Mouse (Mus musculus) heart, adult 9 months (tissue): ENCODE data around the gene Btbd18.

Experiments used
- DNase-seq, 2 experiments: peaks; one replicate each; pipeline ENCODE4 v3.0.0; 2022; ENCODE audit warnings: low spot score in 2 of 2

Btbd18 gene

DNA sequence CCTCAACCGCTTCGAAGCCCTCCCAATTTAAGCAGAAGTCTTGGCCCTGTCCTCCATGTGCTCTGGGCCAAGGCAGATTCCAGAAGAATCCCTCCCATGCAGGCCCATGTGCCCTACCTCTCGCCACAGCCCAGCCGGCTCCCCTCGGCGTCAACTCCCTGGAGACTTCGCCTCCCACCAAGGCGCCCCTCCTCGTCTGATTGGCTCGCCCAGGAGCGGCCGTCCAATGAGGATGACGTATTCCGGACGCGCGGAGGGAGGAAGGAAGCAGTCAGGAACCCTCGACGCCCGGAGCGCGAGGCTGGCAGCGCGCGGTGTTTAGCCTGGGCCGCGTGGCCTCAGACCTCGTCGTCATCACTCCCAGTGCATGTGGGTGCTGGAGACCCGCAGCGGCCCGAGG, at the start of gene Btbd18:
Gene Btbd18 (plus strand): TSS at position 274 of the 400 bp plus-strand sequence.
- no peak for DNase-seq

- no peak for DNase-seq
These were observed 46.1 kb upstream of the Btbd18 start for GRCm38 (mm10) chr2:84612764-84613163.

DNA sequence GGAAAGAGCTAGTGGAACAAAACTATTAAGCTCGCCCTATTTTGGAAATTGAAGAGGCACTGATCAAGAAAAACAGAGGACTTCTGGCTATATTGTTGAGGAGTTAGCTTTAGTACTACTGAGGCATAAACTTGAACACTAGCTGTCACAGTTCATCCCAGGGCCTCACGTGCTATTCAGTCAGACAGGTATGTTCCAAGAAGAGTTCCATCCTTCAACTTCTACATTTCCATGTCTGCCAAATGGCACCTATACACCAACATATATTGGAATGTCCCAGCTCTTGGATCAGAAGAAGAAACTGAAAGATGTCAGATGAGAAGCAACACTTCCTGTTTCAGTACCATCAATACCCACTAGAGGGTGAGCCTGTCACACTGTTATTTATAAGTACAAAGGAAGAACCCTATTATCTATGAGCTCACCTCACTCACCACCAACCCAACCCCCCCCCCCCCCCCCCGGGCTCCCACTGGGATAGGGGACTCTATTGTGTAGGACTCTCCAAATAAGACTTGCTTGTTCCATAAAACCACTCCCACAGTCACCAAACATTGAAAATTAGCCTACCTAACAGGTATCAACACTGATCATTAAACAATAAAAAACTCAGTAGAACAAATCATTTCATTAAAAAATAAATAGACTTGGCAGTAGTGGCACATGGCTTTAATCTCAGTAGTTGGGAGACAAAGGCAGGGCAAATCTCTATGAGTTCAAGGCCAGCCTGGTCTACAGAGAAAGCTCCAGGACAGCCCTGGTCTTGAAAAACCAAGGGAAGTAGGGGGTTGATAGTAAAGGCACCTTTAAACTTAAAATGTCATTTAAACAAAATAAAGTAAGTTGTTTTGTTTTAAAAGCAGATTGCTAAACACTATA, 41.0 kb upstream of the Btbd18 start:
- DNase-seq: peak in 1 of 2 experiments; percentile 67

DNA sequence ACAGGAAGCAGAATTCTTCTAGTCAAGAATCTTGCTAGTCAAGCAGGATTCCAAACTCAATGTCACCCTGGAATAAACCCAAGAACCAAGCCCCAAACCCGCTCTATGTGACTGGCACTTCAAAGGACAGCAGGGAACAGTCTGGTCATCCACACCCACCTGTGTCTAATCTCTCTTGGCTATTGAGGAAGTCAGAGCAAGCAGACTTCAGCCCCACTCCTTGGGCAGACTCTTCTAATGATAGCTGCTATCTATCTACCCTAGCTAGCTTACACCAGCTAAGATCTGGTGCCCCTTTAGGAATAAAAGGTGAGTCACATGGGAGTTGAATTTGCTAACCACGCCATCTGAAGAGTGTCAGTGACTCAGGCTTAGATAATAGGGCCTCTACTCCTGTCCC, 40.0 kb upstream of the Btbd18 start:
- DNase-seq: no peak

GRCm38 (mm10) chr2:84619646-84620340, 39.1 kb upstream of the Btbd18 start:
- DNase-seq: no peak

GRCm38 (mm10) chr2:84622668-84623067, 36.2 kb upstream of the Btbd18 start:
- no peak for DNase-seq

GRCm38 (mm10) chr2:84623428-84624119, 35.3 kb upstream of the Btbd18 start:
- DNase-seq: no peak

GRCm38 (mm10) chr2:84624201-84624600, 34.7 kb upstream of the Btbd18 start:
- DNase-seq: no peak

- no peak for DNase-seq
These were observed 32.4 kb upstream of the Btbd18 start for GRCm38 (mm10) chr2:84626366-84626975.

DNA sequence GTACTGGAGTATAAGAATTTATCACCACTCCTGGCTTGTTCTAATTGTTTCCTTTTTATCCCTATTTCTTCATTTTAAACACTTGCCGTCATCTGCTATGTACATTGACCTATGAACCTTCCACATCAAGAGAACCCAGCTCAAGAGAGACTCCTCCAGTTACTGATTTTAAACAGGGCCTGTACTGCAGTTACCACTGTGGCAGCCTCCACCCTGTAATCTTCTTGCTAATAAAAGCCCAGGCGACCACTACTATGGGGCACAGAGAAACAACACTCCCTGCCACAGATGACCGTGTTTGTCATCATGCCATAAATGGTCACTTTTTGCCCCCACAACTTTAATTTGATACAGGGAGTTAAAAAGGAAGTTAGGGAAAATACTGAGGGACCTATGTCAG, 31.8 kb upstream of the Btbd18 start:
- DNase-seq: no peak

- DNase-seq: no peak
These were observed 26.9 kb upstream of the Btbd18 start for GRCm38 (mm10) chr2:84632001-84632400.

- DNase-seq: no peak
These were observed 25.9 kb upstream of the Btbd18 start for GRCm38 (mm10) chr2:84632999-84633398.

DNA sequence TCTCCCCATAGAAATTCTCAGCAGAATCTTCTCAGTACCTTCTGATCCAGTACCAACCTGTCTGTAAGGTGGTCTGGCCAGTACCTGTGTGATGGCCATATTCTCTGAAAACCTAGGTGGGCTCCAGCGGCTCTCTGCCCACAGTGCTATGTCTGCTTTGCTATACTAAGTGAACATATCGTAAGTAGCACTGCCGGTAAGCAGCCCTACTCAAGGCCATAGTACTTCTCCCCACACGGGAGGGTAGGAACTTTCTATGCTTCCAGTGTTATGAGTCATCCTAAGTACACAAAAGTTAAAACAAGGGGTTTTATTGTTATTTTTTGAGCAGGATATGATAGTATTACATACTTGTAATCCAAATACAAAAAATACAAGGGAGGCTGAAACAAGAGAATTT, 24.9 kb upstream of the Btbd18 start:
- no peak for DNase-seq

GRCm38 (mm10) chr2:84634934-84635482, 23.9 kb upstream of the Btbd18 start:
- DNase-seq: no peak

DNA sequence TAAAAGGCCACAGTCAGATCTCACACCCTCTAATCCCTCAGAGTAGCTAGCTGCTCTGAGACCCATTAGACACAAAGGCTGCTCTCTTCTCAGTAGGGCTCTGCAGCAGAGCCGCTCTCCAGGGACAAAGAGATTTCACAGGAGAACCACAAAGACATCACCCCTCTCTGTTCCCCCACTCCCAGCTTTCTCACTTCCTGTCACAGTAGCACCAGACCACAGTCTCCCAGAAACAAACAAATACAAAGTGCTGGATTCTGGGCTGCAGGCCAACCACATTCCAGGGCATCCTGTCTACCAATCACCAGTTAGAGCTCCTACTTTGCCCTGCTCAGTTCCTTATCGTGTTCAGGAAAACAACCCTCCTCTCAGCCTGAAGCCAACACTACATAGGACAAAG, 23.3 kb upstream of the Btbd18 start:
- DNase-seq: peak; percentile 96 to 98

DNA sequence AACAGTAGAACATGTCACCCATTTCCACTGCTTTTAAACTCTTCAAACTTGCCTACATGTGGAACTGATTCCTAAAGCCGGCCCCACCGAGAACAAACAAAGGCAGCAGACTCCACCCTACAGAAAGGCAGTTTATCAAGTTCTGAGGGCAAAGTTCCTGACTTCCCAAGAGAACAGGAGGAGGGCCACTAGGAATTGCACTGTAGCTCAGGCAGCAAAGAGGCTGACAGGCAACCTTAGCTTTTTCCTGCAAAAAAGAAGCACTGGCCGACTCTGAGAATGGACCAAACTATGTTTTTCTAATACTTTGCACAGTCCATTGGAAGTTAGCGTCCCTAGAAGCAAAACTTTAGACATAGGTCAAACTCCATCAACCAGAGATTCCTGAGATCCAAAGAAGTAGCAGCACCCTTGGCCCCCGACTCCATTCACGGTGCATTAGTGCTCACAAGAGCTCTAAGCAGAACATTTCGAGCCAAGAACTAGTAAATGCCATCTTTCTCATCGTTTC, 22.6 kb upstream of the Btbd18 start:
- peak; percentile 61 to 66 for DNase-seq

GRCm38 (mm10) chr2:84637452-84638165, 21.3 kb upstream of the Btbd18 start:
- DNase-seq: no peak

GRCm38 (mm10) chr2:84638428-84639220, 20.3 kb upstream of the Btbd18 start:
- DNase-seq: peak in 1 of 2 experiments; percentile 82

GRCm38 (mm10) chr2:84640833-84641232, 18.0 kb upstream of the Btbd18 start:
- no peak for DNase-seq

- DNase-seq: no peak
These were observed 12.7 kb upstream of the Btbd18 start for GRCm38 (mm10) chr2:84646138-84646537.
